Mouse (Mus musculus): ENCODE data around the gene Vash2. TPM values are rescaled to one million over a fixed set of nuclear protein-coding genes. Genes with fewer than 3 reads are reported as not detected.
A peak's percentile ranks its signal among the peaks of the same experiment; 100 is the strongest.
"Not testable (repeated sequence)": the region's sequence is repeated elsewhere in the genome, so short reads cannot be mapped to it uniquely, and the experiment has no call there.

Gene Vash2
- total RNA-seq, 2 experiments from 2014 or later: not detected

DNA sequence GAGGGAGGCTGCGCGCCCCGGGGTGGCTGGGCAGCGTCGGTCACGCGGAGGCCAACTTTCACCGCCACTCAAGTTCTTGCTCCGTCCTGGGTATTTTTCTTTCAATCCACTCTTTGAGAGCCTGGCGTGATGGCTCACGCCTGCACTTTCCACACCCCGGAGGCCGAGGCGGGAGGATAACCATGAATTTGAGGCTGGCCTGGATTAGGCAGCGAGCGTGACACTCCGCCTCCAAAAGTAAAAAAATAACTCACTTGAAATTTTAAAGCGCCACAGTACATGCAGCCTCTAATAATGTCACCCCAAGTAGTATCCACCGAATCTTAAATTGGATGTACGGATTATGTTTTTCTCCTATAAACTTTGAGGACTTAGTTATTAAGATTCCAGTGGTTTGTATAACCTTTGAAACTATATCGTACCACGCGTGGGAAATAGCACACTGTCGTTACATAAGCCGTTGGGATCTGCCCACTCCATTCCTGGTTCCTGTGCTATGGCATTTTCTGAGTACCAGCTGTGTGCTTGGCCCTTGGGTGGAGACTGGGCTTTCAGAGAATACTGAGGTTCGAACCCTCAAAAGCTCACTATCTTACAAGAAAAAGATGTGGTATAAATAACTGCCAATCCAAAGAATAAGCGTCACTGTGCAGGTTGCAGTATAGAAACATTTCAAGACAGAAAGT lies 49.9 kb downstream of the Vash2 start:
- ATAC-seq (replicated peaks; ENCODE audit: low FRiP score, low TSS enrichment, poor library complexity, severe bottlenecking): peak; percentile 39

DNA sequence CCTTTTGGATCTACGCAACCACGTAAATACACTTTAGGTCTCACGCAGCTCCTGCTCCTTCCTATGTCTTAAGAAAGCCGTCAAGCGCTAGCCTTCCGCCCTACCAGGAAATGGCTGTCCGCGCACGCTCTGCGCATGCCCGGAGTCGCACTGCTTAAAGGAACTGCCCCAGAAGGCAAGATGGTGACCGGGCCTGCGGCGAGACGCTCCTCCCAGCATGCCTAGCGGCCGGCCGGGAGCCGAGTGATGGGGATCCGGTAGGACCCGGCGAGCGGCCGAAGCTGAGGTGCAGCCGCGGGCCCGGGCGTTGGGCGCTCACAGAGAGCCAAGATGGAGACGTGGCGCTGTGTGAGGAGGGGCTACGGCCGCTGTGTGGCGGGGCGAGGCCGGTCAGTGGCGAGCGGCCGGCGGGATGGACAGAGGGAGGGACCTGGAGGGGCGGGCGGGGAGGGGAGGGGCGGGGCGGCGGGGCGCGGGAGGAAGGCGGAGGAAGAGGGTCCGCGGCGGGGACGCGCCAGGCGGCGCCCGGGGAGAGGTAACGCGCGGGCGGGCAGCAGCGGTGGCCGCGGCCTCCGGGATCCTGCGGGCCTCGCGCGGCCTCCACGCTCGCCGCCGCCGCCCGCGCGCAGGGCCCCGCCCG lies 50.6 kb downstream of the Vash2 start:
- peak; percentile 94 for ATAC-seq (replicated peaks; ENCODE audit: low FRiP score, low TSS enrichment, poor library complexity, severe bottlenecking)

DNA sequence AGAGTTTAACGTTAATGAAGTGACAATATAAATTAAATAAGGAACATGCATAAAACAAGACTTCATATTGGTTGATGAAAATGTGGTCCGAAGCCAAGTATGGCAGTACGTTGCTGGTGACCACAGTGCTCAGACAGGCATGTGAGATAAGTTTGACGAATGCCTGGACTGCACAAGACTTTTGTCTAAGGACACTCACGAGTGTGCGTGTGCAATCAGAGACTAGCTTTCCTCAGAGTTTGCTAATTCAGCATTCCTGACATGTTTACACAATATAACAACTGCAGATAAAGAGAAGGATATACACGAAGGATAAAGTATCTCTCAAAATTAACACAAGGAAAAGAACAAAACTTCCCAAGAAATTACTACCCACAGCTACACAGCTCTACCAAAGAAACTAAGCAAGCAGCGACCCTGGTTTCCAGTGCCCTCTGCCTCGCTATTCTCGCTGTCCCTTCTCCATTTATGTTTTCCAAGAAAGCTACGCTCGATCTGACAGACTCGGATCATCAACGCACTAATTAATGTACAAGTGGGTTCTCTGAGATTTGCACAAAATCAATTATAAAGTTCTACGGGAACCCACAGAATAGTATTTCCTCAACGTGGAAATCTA lies 51.2 kb downstream of the Vash2 start:
- peak; percentile 54 for ATAC-seq (replicated peaks; ENCODE audit: low FRiP score, low TSS enrichment, poor library complexity, severe bottlenecking)

DNA sequence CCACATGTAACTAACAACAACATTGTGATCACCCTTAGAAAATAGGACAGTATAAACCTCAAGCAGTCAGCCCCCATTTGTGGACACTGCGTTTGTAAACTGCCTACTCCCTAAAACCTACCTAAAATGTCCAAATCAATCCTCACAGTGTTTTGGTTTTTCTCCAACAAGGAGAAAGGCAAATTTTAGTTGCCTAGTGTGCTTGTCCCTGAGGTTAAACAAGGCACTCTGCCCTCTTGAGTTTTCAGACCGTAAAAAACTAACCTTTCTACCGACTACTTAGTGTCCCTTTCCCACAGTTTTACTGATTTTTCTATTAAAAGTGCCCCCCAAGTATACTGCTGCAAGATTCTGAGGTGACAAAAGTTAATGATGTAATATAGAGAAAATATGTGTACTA lies 51.8 kb downstream of the Vash2 start:
- no peak for ATAC-seq (replicated peaks; ENCODE audit: low FRiP score, low TSS enrichment, poor library complexity, severe bottlenecking)

DNA sequence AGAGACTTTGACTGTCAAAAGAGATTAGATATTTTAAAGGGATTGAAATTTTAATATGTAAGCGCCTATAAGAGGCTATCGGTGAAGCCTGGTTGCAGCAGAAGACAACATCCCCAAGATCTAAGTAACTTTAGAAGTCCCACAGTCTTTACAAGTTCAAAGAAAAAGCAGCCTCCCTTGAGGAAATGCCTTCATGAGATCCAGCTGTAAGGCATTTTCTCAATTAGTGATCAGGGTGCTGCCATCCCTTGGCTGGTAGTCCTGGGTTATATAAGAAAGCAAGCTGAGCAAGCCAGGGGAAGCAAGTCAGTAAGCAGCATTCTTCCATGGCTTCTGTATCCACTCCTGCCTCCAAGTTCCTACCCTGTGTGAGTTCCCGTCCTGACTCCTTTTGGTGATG lies 54.3 kb downstream of the Vash2 start, which contains the start of gene Angel2:
TSS of gene Angel2 (plus strand) at position 301 of the 400 bp plus-strand sequence.
- not testable (repeated sequence) for ATAC-seq (replicated peaks; ENCODE audit: low FRiP score, low TSS enrichment, poor library complexity, severe bottlenecking)

DNA sequence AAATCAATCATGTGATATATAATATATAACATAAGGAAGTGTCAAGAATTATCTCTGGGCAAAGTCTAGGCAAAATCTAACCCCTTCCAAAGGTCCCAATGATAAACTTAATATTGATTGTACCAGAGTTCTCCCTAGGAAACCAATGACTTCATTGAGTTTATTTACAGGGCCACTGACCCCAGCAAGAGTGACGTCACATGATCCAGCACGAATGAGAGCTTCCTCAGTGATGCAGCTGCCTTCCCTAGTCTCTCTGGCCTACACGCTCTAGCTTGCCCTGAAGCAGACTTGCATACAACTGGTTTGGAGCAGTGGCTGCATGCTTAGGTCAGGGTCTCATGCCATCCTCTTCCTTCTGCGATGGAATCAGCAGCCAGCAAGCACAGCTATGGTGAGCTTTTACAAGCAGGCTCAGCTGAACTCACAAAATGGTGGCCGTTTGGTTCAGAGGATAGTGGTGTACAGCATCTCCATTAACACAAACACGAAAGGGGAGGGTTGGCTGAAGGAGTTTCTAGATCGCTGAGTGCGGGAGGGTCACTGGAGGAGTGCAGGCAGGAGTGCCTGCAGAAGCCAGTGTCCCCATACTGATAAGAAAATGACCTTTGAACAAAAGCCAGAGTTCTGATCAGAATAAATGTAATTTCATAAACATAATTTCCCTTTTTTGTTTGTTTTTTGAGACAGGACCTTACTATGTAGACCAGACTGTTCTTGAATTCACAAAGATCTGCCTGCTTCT lies 59.2 kb downstream of the Vash2 start:
- ATAC-seq (replicated peaks; ENCODE audit: low FRiP score, low TSS enrichment, poor library complexity, severe bottlenecking): no peak

DNA sequence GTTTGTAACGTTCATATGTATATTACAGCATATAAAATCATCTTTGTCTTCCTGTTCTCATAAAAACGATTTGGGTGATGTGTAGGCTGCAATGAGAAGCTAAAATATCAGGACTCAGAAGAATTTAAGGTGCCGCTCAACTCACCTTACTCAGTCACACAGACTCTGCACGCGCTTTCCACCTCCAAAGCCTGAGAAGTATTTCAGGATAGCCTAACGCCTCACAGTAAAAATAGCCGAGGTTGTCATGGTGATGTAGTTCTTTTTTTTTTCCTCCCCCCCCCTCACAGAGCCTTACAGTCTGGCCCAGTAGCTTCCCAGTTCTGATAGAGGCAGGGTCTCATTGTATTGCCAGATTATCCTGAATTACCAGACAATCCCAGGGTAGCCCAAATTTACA lies 60.2 kb downstream of the Vash2 start:
- ATAC-seq (replicated peaks; ENCODE audit: low FRiP score, low TSS enrichment, poor library complexity, severe bottlenecking): no peak

DNA sequence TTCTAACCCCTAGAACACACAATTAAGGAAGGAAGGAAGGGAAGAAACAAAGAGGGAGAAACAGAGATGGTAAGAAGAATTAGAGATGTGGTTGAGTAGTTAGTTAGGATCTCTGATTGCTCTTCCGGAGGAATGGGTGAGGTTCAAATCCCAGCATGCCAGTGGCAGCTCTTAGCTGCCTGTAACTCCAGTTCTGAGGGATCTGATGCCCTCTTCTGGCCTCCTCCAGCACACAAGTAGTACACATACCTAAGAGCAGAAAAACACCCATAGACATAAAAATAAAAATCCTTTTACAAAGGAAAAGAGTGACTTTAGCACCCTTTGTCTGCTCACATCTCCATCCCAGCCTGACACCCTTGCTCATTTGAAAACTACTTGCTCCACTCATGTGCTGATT lies 66.5 kb downstream of the Vash2 start:
- no peak for ATAC-seq (replicated peaks; ENCODE audit: low FRiP score, low TSS enrichment, poor library complexity, severe bottlenecking)

DNA sequence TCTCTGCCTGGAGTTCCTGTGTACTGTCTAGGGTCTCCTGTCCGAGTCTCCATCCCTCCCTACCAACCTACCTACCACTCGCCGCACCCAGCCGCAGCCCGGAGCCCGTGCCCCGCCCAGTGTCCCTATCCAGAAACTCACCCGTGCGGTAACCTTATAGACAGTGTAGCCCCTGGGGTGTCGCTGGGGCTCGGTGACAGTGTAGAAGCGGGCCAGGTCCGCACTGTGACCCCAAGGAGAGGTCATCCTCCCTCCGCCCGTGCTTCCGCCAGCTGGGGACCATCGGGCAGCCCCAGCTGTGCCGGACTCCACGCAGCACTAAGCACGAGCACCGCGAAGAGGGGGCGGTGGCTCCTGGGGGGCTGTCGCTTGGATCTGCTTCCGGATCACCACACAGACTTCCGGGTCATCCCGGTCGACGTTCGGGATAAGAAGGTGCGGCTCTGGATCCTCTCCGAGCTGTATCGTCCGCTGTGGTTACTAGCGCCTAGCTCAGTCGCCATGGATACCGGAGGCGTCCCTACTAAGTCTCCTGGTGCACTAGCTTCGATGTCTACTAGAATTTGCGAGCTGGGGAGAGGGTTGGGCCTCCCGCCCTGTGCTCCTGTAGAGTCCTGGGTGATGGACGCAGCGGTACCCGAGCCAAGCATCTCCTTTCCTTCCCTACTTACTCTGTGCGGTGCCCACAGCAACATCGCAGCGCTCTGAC lies 67.5 kb downstream of the Vash2 start, which contains the start of gene Rps6kc1:
TSS of gene Rps6kc1 (minus strand) at position 356 of the 709 bp plus-strand sequence.
- ATAC-seq (replicated peaks; ENCODE audit: low FRiP score, low TSS enrichment, poor library complexity, severe bottlenecking): peak; percentile 90

DNA sequence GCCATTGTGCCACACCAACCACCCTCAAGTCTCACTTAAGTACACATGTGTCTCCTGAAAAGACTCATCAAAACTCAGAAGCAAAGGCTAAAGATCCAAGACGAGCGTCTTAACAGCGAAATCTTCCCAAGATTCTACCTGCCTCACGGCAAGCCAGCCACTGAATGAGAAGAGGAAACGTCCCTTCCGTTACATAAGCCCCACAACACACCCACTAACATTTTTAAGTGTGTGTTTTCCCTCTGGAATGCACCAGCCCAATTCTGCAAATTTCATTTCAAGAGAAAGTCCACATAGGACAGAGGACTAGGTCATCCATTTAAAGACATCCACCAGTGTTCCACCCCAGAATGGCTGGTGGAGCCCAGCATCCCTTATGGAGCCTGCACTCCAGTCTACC lies 68.3 kb downstream of the Vash2 start:
- ATAC-seq (replicated peaks; ENCODE audit: low FRiP score, low TSS enrichment, poor library complexity, severe bottlenecking): no peak

DNA sequence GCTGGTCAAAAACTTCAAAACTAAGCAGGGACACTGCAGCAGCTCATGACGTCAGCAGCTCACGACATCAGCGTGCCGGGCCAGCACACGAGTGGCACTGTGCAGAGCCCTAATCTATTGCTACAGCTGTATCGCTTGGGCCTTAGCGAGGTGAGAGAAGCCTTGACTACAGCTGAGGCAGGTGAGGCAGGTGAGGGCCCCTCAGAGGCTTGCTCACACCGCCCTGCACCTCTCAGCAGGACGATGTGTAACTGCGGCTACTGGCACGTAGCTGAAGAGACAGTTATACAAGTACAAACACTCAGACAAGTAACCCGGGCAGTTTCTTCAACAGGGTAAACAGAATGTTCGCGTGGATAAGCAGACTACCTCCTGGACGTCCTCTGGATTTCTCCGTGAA lies 74.4 kb downstream of the Vash2 start:
- ATAC-seq (replicated peaks; ENCODE audit: low FRiP score, low TSS enrichment, poor library complexity, severe bottlenecking): no peak

DNA sequence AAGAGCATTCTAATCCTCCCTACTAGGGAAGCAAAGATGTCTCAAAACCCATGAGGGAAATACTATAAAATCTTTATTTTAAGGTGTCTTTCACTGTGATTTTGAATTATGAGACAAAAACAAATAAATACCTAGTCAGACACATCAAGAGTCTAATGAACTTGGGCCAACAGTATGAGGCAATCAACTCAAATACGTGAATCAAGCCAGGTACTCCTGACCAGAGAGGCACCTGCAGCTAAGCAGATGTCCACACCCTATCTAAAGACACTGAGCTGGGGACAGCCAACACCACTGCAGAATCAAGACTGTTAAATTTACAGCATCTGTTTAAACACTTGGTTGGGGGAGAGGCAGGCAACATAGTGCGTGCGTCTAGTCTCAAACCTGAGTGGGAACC lies 75.0 kb downstream of the Vash2 start:
- ATAC-seq (replicated peaks; ENCODE audit: low FRiP score, low TSS enrichment, poor library complexity, severe bottlenecking): no peak

DNA sequence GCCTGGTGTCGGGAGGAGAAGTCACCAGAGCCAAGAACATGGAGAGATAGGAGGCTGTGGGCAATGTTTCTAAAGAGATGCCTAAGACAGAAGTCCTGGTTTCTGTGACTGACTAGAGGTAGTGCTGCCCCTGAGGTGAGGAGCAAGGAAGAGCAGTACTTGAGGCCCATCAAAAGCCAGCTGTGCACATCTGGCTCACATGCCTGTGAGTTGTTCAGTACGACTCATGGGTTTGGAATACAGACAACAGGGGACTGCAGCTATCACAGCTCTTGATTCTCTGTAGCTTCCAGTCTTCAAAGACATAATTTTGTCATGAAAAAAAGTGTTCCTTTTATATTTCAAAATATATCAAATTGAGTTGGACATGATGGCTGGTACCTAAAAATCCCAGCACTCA lies 78.0 kb downstream of the Vash2 start:
- ATAC-seq (replicated peaks; ENCODE audit: low FRiP score, low TSS enrichment, poor library complexity, severe bottlenecking): no peak

DNA sequence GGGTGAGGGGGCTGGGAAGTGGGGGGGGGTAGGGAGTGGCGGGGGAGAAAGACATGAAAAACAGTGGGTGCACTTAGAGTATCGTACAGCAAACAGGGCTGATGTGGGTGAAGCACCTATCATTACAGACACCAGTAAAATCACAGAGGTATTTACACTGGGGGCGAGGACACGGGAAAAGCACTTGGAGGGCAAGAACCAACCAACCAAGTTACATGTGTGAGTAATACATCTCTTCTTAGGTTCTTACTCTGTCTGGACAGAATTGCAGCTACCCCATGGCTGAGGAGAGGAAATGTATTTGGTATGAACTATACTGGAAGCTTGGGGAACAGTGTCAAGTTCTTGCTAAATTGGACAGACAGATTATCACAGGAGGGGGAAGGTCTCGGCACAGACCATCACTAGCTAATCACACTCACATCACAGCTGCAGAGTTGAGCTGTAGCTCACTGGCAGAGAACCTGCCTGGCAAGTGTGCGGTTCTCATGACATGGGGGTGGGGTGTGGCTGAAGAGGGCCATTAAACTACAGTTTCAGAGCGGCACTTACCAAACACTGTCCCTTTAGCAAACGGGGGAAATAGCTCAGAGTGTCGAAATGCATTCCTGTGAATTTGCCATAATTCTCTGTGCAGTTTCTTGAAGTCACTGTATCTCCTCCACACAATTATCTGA lies 80.1 kb downstream of the Vash2 start:
- 0 out of 2 replicates have a peak, but pooled peaks have one; percentile 29 for ATAC-seq (replicated peaks; ENCODE audit: low FRiP score, low TSS enrichment, poor library complexity, severe bottlenecking)

DNA sequence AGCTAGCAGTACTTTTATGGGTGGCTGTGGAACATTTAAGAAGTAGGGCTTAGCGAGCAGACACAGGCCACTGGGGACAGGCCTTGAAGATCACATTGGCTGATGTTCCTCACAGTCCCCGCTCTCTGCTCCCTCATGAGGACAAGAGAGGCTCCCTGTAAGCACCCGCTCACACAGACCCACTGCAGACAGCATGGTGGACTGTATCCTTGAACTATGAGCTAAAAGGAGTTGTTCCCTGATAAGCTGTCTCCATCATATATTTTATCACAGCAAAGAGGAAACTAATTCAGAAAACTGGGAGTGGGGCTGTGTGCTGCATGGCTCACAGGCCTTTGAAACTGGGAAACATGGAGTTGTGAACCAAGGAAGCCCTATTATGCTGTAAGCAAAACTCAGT lies 80.9 kb downstream of the Vash2 start:
- no peak for ATAC-seq (replicated peaks; ENCODE audit: low FRiP score, low TSS enrichment, poor library complexity, severe bottlenecking)

Data from megakaryocyte-erythroid progenitor cell, adult 5-6 weeks (primary cell).